Mouse (Mus musculus) MEL (cell line): ENCODE data around the gene Gm20388. TPM values are rescaled to one million over a fixed set of nuclear protein-coding genes. Genes with fewer than 3 reads are reported as not detected.

ENCODE experiments used
- DNase-seq: peaks from one replicate; pipeline ENCODE4 v3.0.0; 2011; ENCODE audit warnings: low read depth, low spot score
- H3K27ac ChIP-seq: 2 replicates; pipeline ENCODE4 v1.5.1; 2012; ENCODE audit warnings: low read depth, mild to moderate bottlenecking, control low read depth, low read length, moderate library complexity; ENCODE audit not compliant: control insufficient read depth
- H3K27me3 ChIP-seq, 2 experiments: fragments of 150-350 bp in 1 of 2; sonication (generic) in 1 of 2; 2 replicates each; pipeline ENCODE4 v1.6.1; 2012; ENCODE audit warnings: low read length in 2 of 2, mild to moderate bottlenecking in 2 of 2, improper control_type of control experiment in 1 of 2, moderate library complexity in 1 of 2; ENCODE audit not compliant: insufficient read depth in 2 of 2, control insufficient read depth in 1 of 2
- H3K36me3 ChIP-seq, 2 experiments: 2 replicates each; pipeline ENCODE4 v1.6.1; 2012 to 2014; ENCODE audit warnings: low read length in 2 of 2, improper control_type of control experiment in 1 of 2, inconsistent platforms in 1 of 2, mild to moderate bottlenecking in 1 of 2; ENCODE audit not compliant: insufficient read depth in 2 of 2, control insufficient read depth in 1 of 2
- H3K4me1 ChIP-seq, 2 experiments: fragments of 150-350 bp in 1 of 2; sonication (generic) in 1 of 2; 2 replicates each; pipeline ENCODE4 v1.6.1; 2012; ENCODE audit warnings: low read length in 2 of 2, improper control_type of control experiment in 1 of 2, mild to moderate bottlenecking in 1 of 2; ENCODE audit not compliant: insufficient read depth in 2 of 2, control insufficient read depth in 1 of 2
- H3K4me3 ChIP-seq, 2 experiments: fragments of 150-350 bp in 1 of 2; sonication (generic) in 1 of 2; 2 replicates each; pipeline ENCODE4 v1.5.1; 2012; ENCODE audit warnings: low read depth in 2 of 2, low read length in 2 of 2, mild to moderate bottlenecking in 2 of 2, moderate library complexity in 2 of 2, control low read depth in 1 of 2, improper control_type of control experiment in 1 of 2; ENCODE audit not compliant: control insufficient read depth in 1 of 2, insufficient read depth in 1 of 2
- H3K79me2 ChIP-seq: 2 replicates; pipeline ENCODE4 v1.6.1; 2012; ENCODE audit warnings: mild to moderate bottlenecking, low read length, moderate library complexity; ENCODE audit not compliant: control insufficient read depth, poor library complexity, insufficient read depth
- H3K9ac ChIP-seq: 2 replicates; pipeline ENCODE4 v1.6.1; 2012; ENCODE audit warnings: low read depth, mild to moderate bottlenecking, control low read depth, low read length, moderate library complexity; ENCODE audit not compliant: control insufficient read depth, poor library complexity, severe bottlenecking
- H3K9me3 ChIP-seq: fragments of 150-350 bp; sonication (generic); replicated peaks from 2 replicates; pipeline ENCODE4 v1.6.1; 2012; ENCODE audit warnings: mild to moderate bottlenecking, low read length, improper control_type of control experiment, moderate library complexity; ENCODE audit not compliant: insufficient read depth
- BHLHE40 ChIP-seq: IDR thresholded peaks from 2 replicates; pipeline ENCODE4 v1.6.1; 2012; ENCODE audit warnings: low read depth, mild to moderate bottlenecking, inconsistent platforms, low read length, improper control_type of control experiment, borderline replicate concordance
- CHD1 ChIP-seq: IDR thresholded peaks from 2 replicates; pipeline ENCODE4 v1.6.1; 2012; ENCODE audit warnings: low read depth, mild to moderate bottlenecking, inconsistent platforms, low read length, improper control_type of control experiment
- CHD2 ChIP-seq: IDR thresholded peaks from 2 replicates; pipeline ENCODE4 v1.6.1; 2011; ENCODE audit warnings: low read length, improper control_type of control experiment
- CTCF ChIP-seq, 3 experiments: IDR thresholded peaks in 2 of 3; conservative IDR thresholded peaks in 1 of 3; 2 replicates each; pipeline ENCODE4 v1.5.1; 2011 to 2012; ENCODE audit warnings: low read length in 3 of 3, low read depth in 2 of 3, mild to moderate bottlenecking in 2 of 3, improper control_type of control experiment in 1 of 3, inconsistent platforms in 1 of 3, mixed read lengths in 1 of 3, moderate library complexity in 1 of 3; ENCODE audit not compliant: control insufficient read depth in 1 of 3, insufficient read depth in 1 of 3, poor library complexity in 1 of 3, severe bottlenecking in 1 of 3
- E2F4 ChIP-seq: IDR thresholded peaks from 2 replicates; pipeline ENCODE4 v1.6.1; 2011; ENCODE audit warnings: low read depth, low read length, improper control_type of control experiment, borderline replicate concordance
- EP300 ChIP-seq, 2 experiments: IDR thresholded peaks; 2 replicates each; pipeline ENCODE4 v1.6.1; 2011; ENCODE audit warnings: improper control_type of control experiment in 2 of 2, low read length in 2 of 2, low read depth in 1 of 2, mild to moderate bottlenecking in 1 of 2
- ETS1 ChIP-seq: IDR thresholded peaks from 2 replicates; pipeline ENCODE4 v1.6.1; 2012; ENCODE audit warnings: low read depth, mild to moderate bottlenecking, inconsistent platforms, low read length, improper control_type of control experiment, moderate library complexity
- GABPA ChIP-seq: IDR thresholded peaks from 2 replicates; pipeline ENCODE4 v1.6.1; 2012; ENCODE audit warnings: low read depth, mild to moderate bottlenecking, inconsistent platforms, low read length, improper control_type of control experiment, moderate library complexity
- GATA1 ChIP-seq: IDR thresholded peaks from 2 replicates; pipeline ENCODE4 v1.6.1; 2011; ENCODE audit warnings: low read depth, low read length, improper control_type of control experiment
- HCFC1 ChIP-seq: IDR thresholded peaks from 2 replicates; pipeline ENCODE4 v1.6.1; 2012; ENCODE audit warnings: low read depth, mild to moderate bottlenecking, inconsistent platforms, low read length, improper control_type of control experiment, moderate library complexity
- JUND ChIP-seq: IDR thresholded peaks from 2 replicates; pipeline ENCODE4 v1.6.1; 2011; ENCODE audit warnings: low read depth, mild to moderate bottlenecking, improper control_type of control experiment, low read length
- KAT2A ChIP-seq: conservative IDR thresholded peaks from 2 replicates; pipeline ENCODE4 v1.6.1; 2012; ENCODE audit warnings: low read depth, low read length, improper control_type of control experiment, inconsistent platforms
- MAFK ChIP-seq: IDR thresholded peaks from 2 replicates; pipeline ENCODE4 v1.6.1; 2011; ENCODE audit warnings: low read depth, mild to moderate bottlenecking, low read length, improper control_type of control experiment, borderline replicate concordance
- MAX ChIP-seq: IDR thresholded peaks from 2 replicates; pipeline ENCODE4 v1.6.1; 2011; ENCODE audit warnings: low read length, improper control_type of control experiment
- MAZ ChIP-seq: IDR thresholded peaks from 2 replicates; pipeline ENCODE4 v1.6.1; 2012; ENCODE audit warnings: low read depth, mild to moderate bottlenecking, inconsistent platforms, low read length, improper control_type of control experiment
- MEF2A ChIP-seq: IDR thresholded peaks from 2 replicates; pipeline ENCODE4 v1.6.1; 2014; ENCODE audit warnings: low read depth, mild to moderate bottlenecking, inconsistent platforms, low read length, improper control_type of control experiment; ENCODE audit not compliant: poor library complexity, insufficient replicate concordance, severe bottlenecking; ENCODE audit errors: extremely low read depth
- MXI1 ChIP-seq: IDR thresholded peaks from 2 replicates; pipeline ENCODE4 v1.6.1; 2011; ENCODE audit warnings: mild to moderate bottlenecking, low read depth, low read length, improper control_type of control experiment
- MYB ChIP-seq: IDR thresholded peaks from 2 replicates; pipeline ENCODE4 v1.6.1; 2011; ENCODE audit warnings: mild to moderate bottlenecking, low read depth, low read length, improper control_type of control experiment
- MYC ChIP-seq: IDR thresholded peaks from 2 replicates; pipeline ENCODE4 v1.6.1; 2011; ENCODE audit warnings: low read depth, mild to moderate bottlenecking, low read length, improper control_type of control experiment, moderate library complexity
- NELFE ChIP-seq: IDR thresholded peaks from 2 replicates; pipeline ENCODE4 v1.6.1; 2011; ENCODE audit warnings: low read depth, low read length, improper control_type of control experiment
- NRF1 ChIP-seq: IDR thresholded peaks from 2 replicates; pipeline ENCODE4 v1.6.1; 2014; ENCODE audit warnings: low read depth, mild to moderate bottlenecking, inconsistent platforms, low read length, improper control_type of control experiment, moderate library complexity; ENCODE audit not compliant: poor library complexity, insufficient read depth, severe bottlenecking
- POLR2A ChIP-seq, 2 experiments: IDR thresholded peaks; 2 replicates each; pipeline ENCODE4 v1.6.1; 2011 to 2012; ENCODE audit warnings: low read length in 2 of 2, mild to moderate bottlenecking in 2 of 2, control low read depth in 1 of 2, improper control_type of control experiment in 1 of 2, low read depth in 1 of 2, moderate library complexity in 1 of 2; ENCODE audit not compliant: control insufficient read depth in 1 of 2, insufficient read depth in 1 of 2, poor library complexity in 1 of 2
- POLR2AphosphoS2 ChIP-seq: IDR thresholded peaks from 2 replicates; pipeline ENCODE4 v1.6.1; 2011; ENCODE audit warnings: low read length, improper control_type of control experiment
- POLR2AphosphoS5 ChIP-seq: IDR thresholded peaks from 2 replicates; pipeline ENCODE4 v1.6.1; 2012; ENCODE audit warnings: low read depth, borderline replicate concordance, mild to moderate bottlenecking, inconsistent platforms, low read length, moderate library complexity, mixed read lengths
- RAD21 ChIP-seq: IDR thresholded peaks from 2 replicates; pipeline ENCODE4 v1.6.1; 2011; ENCODE audit warnings: mild to moderate bottlenecking, low read depth, low read length, improper control_type of control experiment
- SIN3A ChIP-seq: IDR thresholded peaks from 2 replicates; pipeline ENCODE4 v1.6.1; 2012; ENCODE audit warnings: low read length, improper control_type of control experiment, inconsistent platforms
- SMC3 ChIP-seq: IDR thresholded peaks from 2 replicates; pipeline ENCODE4 v1.6.1; 2011; ENCODE audit warnings: low read depth, low read length, improper control_type of control experiment
- TAL1 ChIP-seq: IDR thresholded peaks from 2 replicates; pipeline ENCODE4 v1.6.1; 2012; ENCODE audit warnings: mild to moderate bottlenecking, inconsistent platforms, low read length, moderate library complexity, mixed read lengths
- TBP ChIP-seq: IDR thresholded peaks from 2 replicates; pipeline ENCODE4 v1.8.0; 2011; ENCODE audit warnings: low read depth, low read length, improper control_type of control experiment
- TCF12 ChIP-seq: IDR thresholded peaks from 2 replicates; pipeline ENCODE4 v1.6.1; 2014; ENCODE audit warnings: low read depth, mild to moderate bottlenecking, inconsistent platforms, low read length, improper control_type of control experiment, moderate library complexity
- UBTF ChIP-seq: IDR thresholded peaks from 2 replicates; pipeline ENCODE4 v1.6.1; 2012; ENCODE audit warnings: low read depth, mild to moderate bottlenecking, inconsistent platforms, low read length, improper control_type of control experiment, moderate library complexity, borderline replicate concordance; ENCODE audit not compliant: insufficient read depth
- USF1 ChIP-seq: IDR thresholded peaks from 2 replicates; pipeline ENCODE4 v1.6.1; 2014; ENCODE audit warnings: low read depth, mild to moderate bottlenecking, inconsistent platforms, low read length, improper control_type of control experiment, moderate library complexity
- USF2 ChIP-seq, 2 experiments: IDR thresholded peaks; 2 replicates each; pipeline ENCODE4 v1.6.1; 2011 to 2012; ENCODE audit warnings: improper control_type of control experiment in 2 of 2, low read length in 2 of 2, borderline replicate concordance in 1 of 2, inconsistent platforms in 1 of 2, low read depth in 1 of 2, mild to moderate bottlenecking in 1 of 2; ENCODE audit not compliant: insufficient read depth in 1 of 2
- ZC3H11A ChIP-seq: IDR thresholded peaks from 2 replicates; pipeline ENCODE4 v1.6.1; 2012; ENCODE audit warnings: low read depth, mild to moderate bottlenecking, inconsistent platforms, low read length, improper control_type of control experiment
- ZKSCAN1 ChIP-seq: IDR thresholded peaks from 2 replicates; pipeline ENCODE4 v1.6.1; 2012; ENCODE audit warnings: low read depth, mild to moderate bottlenecking, inconsistent platforms, low read length, improper control_type of control experiment, moderate library complexity
- ZMIZ1 ChIP-seq: IDR thresholded peaks from 2 replicates; pipeline ENCODE4 v1.6.1; 2012; ENCODE audit warnings: low read depth, mild to moderate bottlenecking, inconsistent platforms, low read length, improper control_type of control experiment, moderate library complexity
- ZNF384 ChIP-seq: IDR thresholded peaks from 2 replicates; pipeline ENCODE4 v1.6.1; 2012; ENCODE audit warnings: low read depth, mild to moderate bottlenecking, inconsistent platforms, low read length, improper control_type of control experiment
- polyA plus RNA-seq, 2 experiments: library from polyadenylated mRNA; stranded (reverse) in 1 of 2; unstranded in 1 of 2; fragments of >175 nt in 1 of 2; fragments of >200 nt in 1 of 2; gene quantifications; 2 replicates each; pipeline versions ENCODE4 v1.2.1 to v1.2.4; 2012; ENCODE audit warnings: low replicate concordance in 2 of 2, low read depth in 1 of 2; ENCODE audit not compliant: insufficient read length in 2 of 2, insufficient read depth in 1 of 2, missing spikeins in 1 of 2
- total RNA-seq: library from RNA; depleted of rRNA; stranded (reverse); fragments of 300-350 nt; gene quantifications from 2 replicates; pipeline ENCODE4 v1.2.3, GENCODE M21; 2012

Gm20388 gene
- total and polyA plus RNA-seq, 3 experiments: 11.1 to 17.8 TPM; not detected in 1

DNA sequence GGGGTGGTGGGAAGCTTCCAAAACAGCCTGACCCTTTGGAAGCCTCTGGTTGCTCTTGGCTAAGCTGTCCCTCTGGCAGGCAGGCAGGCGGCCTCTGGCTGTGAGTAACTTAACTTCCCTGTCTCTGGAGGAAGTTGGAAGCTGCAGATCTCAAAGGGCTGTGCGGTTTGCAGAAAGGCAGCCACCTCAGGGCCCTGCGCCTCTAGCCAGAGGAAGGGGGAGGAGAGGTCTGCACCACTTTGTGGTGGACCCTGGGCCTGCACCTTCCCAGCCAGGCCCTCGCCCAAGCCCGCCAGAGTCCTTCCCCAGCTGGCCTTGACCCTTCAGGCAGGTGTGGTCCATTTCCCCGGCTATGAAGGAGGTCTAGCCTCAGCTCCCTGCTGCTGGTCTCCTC is 628.7 kb downstream of the Gm20388 start:
- DNase-seq: peak; percentile 91
- H3K4me1 ChIP-seq: peaks cover 12 to 40% of the 10 kb centered on the region in 2 experiments

DNA sequence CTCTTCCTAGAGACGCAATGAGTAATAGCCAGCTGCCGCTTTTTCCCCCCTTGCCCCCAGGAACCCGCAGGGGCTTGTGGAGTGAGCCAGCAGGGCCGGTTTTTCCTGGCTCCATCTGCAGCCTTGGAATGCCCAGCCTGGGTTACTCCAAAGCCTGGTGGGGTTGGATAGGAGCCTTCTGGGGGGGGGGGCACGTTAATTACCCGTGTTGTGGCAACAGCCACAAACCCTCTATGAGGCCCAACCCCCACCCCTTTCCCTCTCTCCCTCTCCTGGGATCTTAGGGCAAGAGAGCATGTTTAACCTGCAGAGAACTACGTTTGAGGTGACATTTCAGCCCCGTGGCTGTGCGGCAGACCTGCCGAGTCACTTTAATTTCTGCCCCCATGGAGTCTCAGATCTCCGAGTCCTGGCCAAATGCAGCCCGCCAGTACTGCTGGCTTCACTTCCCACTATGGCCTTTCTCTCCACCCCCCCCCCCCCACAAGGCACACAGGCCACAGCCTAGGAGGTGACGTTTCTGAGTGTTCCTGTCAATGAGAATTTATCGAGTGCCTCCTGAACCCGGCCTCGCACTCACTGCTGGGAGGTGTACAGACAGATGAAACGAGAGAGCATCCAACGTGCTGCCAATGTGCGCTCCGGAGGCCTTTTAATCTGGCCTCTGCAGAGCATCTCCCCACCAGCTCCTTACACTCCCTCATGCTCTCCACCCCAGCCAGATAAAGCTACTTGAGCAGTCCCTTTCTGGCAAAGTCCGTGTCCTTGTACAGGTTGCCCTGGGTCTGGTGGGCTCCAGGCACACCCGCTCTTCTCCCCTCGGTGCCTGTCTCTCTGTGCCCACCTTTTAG is 629.4 kb downstream of the Gm20388 start:
- H3K9me3 ChIP-seq: no peaks in the 10 kb centered on the region
- H3K27ac ChIP-seq: peak overlapping the region; percentile 77
- no peaks in the 10 kb centered on the region for H3K27me3 ChIP-seq
- peak; percentile 75 for DNase-seq
- peaks cover 12 to 42% of the 10 kb centered on the region in 2 experiments for H3K4me1 ChIP-seq
- peaks cover 97% of the 10 kb centered on the region for H3K79me2 ChIP-seq
- peak overlapping the region; percentile 81 for H3K9ac ChIP-seq
- peak overlapping the region; percentile 28 to 58 for H3K4me3 ChIP-seq
- peaks cover 5 to 39% of the 10 kb centered on the region in 2 experiments; a peak in 3 of 4 replicates for H3K36me3 ChIP-seq
- no peak for TF ChIP-seq E2F4
- no peak for TF ChIP-seq TBP
- TF ChIP-seq JUND: no peak
- no peak for TF ChIP-seq MAZ
- TF ChIP-seq ETS1: peak; percentile 38; the same call in 1 of the 2 replicates
- peak; percentile 60 for TF ChIP-seq TAL1
- peak; percentile 80 for TF ChIP-seq MXI1
- TF ChIP-seq POLR2A (IDR thresholded peaks at IDR 0.05; ENCODE audit: control insufficient read depth in 1 of 2, insufficient read depth in 1 of 2, low read depth in 1 of 2, low read length in 2 of 2, poor library complexity in 1 of 2): no peak
- no peak for TF ChIP-seq MYB
- TF ChIP-seq CTCF (IDR thresholded peaks at IDR 0.05 in 2 of 3, conservative IDR thresholded peaks at IDR 0.05 in 1 of 3; ENCODE audit: control insufficient read depth in 1 of 3, insufficient read depth in 1 of 3, low read depth in 2 of 3, low read length in 3 of 3, poor library complexity in 1 of 3, severe bottlenecking in 1 of 3): no peak
- no peak for TF ChIP-seq KAT2A
- TF ChIP-seq GATA1: 0 out of 2 replicates have a peak, but pooled peaks have one; percentile 46
- no peak for TF ChIP-seq USF1
- TF ChIP-seq SMC3: 0 out of 2 replicates have a peak, but pooled peaks have one; percentile 5
- TF ChIP-seq NRF1: no peak
- TF ChIP-seq ZMIZ1: 0 out of 2 replicates have a peak, but pooled peaks have one; percentile 20

More for the DNA sequence above, 628.7 kb downstream of the Gm20388 start:
- peaks cover 97% of the 10 kb centered on the region for H3K79me2 ChIP-seq
- H3K9ac ChIP-seq: peak overlapping the region; percentile 81
- peak overlapping the region; percentile 56 to 58 for H3K4me3 ChIP-seq
- peak overlapping the region; percentile 77 for H3K27ac ChIP-seq
- TF ChIP-seq HCFC1 (no peak), MEF2A (no peak), TBP (peak; percentile 50; the same call in 1 of the 2 replicates), RAD21 (no peak), MAX (no peak), E2F4 (no peak), POLR2A (IDR thresholded peaks at IDR 0.05; ENCODE audit: control insufficient read depth in 1 of 2, insufficient read depth in 1 of 2, low read depth in 1 of 2, low read length in 2 of 2, poor library complexity in 1 of 2) (peak; percentile 23 to 45; a peak in 1 of 4 replicates), TAL1 (no peak), BHLHE40 (no peak), UBTF (no peak; the same call in 1 of the 2 replicates), SMC3 (0 out of 2 replicates have a peak, but pooled peaks have one; percentile 21), JUND (no peak), ZKSCAN1 (no peak), MYC (no peak), EP300 (IDR thresholded peaks at IDR 0.05; ENCODE audit: low read depth in 1 of 2, low read length in 2 of 2) (0 out of 4 replicates have a peak, but pooled peaks have one; percentile 13 to 24), USF1 (no peak), MAFK (no peak), USF2 (IDR thresholded peaks at IDR 0.05; ENCODE audit: borderline replicate concordance in 1 of 2, insufficient read depth in 1 of 2, low read depth in 1 of 2, low read length in 2 of 2) (no peak), MXI1 (no peak), POLR2AphosphoS5 (no peak), SIN3A (peak; percentile 55), ETS1 (peak; percentile 41; the same call in 1 of the 2 replicates), MAZ (no peak), NRF1 (no peak), CHD2 (no peak), NELFE (no peak), CHD1 (no peak), KAT2A (no peak), CTCF (IDR thresholded peaks at IDR 0.05 in 2 of 3, conservative IDR thresholded peaks at IDR 0.05 in 1 of 3; ENCODE audit: control insufficient read depth in 1 of 3, insufficient read depth in 1 of 3, low read depth in 2 of 3, low read length in 3 of 3, poor library complexity in 1 of 3, severe bottlenecking in 1 of 3) (no peak; a peak in 1 of 6 replicates), ZC3H11A (no peak), ZNF384 (no peak), POLR2AphosphoS2 (no peak), TCF12 (no peak), GABPA (no peak)
- no peaks in the 10 kb centered on the region for H3K9me3 ChIP-seq
- H3K27me3 ChIP-seq: no peaks in the 10 kb centered on the region
- H3K36me3 ChIP-seq: peaks cover 5 to 38% of the 10 kb centered on the region in 2 experiments; a peak in 3 of 4 replicates
